Mouse (Mus musculus): ENCODE measurements around the gene Tram2. TPM values are rescaled to one million over a fixed set of nuclear protein-coding genes. Genes with fewer than 3 reads are reported as not detected.

The Tram2 gene
- polyA plus RNA-seq, 1 experiment: 6.7 TPM

DNA sequence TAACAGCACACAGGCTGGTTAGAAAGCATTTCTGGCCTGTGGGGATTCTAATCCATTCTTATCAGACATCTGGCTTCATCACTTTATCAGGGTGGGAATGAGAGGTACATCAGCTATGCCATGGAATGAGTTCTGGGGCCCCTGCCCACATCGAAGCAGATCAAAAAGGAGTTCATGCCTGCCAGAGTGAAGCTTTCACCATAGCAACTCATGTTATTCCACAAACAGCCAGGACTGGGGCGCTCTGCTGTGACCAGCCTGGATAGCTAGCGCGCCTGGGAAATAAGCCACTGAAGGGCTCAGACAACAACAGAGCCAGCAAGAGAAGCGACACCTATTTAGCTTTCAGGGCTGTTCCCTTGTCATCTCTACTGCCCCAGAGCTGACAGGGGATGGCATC lies 4.8 kb downstream of the Tram2 start:
- peaks cover 1% of the 10 kb centered on the region; the same call in 1 of the 2 replicates for H3K4me1 ChIP-seq (ENCODE audit: control insufficient read depth, insufficient read depth, low read length)
- no peak for TF ChIP-seq CTCF (IDR thresholded peaks at IDR 0.05; ENCODE audit: control insufficient read depth, insufficient read depth, low read length)
- no peak for TF ChIP-seq POLR2A (IDR thresholded peaks at IDR 0.05; ENCODE audit: borderline replicate concordance, control insufficient read depth, low read depth, low read length)
- H3K27ac ChIP-seq (ENCODE audit: control insufficient read depth, insufficient read depth, low read depth, low read length, poor library complexity): no peak overlapping the region
- no peak overlapping the region for H3K4me3 ChIP-seq (replicated peaks; ENCODE audit: control insufficient read depth, low read depth, low read length)
- WGBS: 89% methylated on average over 5 of the region's 5 CpGs

DNA sequence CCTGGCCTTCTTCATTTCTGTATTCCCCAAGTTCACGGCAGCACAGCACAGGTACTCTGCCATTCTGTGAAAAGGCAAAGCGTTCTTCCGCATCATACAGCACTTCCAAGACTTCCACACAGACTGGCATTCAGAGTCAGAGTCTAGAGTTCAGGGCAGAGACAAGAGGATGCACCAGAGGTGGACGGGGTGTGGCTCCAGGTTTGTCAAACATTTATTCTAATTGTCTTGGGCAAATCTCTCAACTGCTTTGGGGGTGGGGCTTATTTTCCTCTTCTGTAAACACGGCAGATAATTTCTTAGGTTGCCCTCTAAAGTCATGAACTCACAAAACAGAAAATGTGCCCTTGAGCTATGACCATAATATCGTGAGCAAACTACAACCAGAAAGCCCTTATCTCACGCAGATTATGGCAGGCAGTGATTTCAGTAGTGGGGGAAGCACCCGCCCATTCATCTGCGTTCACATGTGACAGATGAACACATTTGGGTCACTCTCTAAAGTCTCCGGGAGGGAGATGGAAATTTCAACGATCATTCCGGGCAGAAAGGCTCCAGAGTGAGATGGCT lies 6.1 kb downstream of the Tram2 start:
- TF ChIP-seq POLR2A (IDR thresholded peaks at IDR 0.05; ENCODE audit: borderline replicate concordance, control insufficient read depth, low read depth, low read length): no peak
- no peak for TF ChIP-seq CTCF (IDR thresholded peaks at IDR 0.05; ENCODE audit: control insufficient read depth, insufficient read depth, low read length)
- Histone ChIP-seq H3K4me3 (replicated peaks; ENCODE audit: control insufficient read depth, low read depth, low read length) (no peak overlapping the region), H3K27ac (ENCODE audit: control insufficient read depth, insufficient read depth, low read depth, low read length, poor library complexity) (no peak overlapping the region), H3K4me1 (ENCODE audit: control insufficient read depth, insufficient read depth, low read length) (peaks cover 1% of the 10 kb centered on the region; the same call in 1 of the 2 replicates)
- 83% methylated on average over 12 of the region's 12 CpGs for WGBS

DNA sequence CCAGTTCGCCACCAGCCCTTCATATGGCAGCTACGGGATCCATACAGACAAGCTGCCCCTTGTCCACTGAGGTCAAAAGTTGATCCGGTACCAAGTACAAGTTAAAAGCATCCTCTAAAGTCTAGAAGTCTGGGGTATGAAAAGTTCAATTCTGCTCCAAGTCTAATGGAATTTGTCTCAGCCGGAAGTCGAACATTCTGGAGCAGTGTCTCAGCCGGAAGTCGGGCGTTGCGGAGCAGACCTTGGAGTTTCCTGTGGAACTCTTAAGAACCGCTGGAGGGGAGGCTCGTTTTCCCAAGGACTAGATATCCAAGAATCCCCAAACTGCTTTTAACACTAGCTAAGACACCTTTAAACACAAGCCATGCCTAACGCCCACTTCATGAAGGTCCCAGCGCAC lies 8.4 kb downstream of the Tram2 start:
- TF ChIP-seq CTCF (IDR thresholded peaks at IDR 0.05; ENCODE audit: control insufficient read depth, insufficient read depth, low read length): no peak
- TF ChIP-seq POLR2A (IDR thresholded peaks at IDR 0.05; ENCODE audit: borderline replicate concordance, control insufficient read depth, low read depth, low read length): no peak
- WGBS: 88% methylated on average over 13 of the region's 13 CpGs
- Histone ChIP-seq H3K27ac (ENCODE audit: control insufficient read depth, insufficient read depth, low read depth, low read length, poor library complexity) (no peak overlapping the region), H3K4me3 (replicated peaks; ENCODE audit: control insufficient read depth, low read depth, low read length) (no peak overlapping the region), H3K4me1 (ENCODE audit: control insufficient read depth, insufficient read depth, low read length) (no peaks in the 10 kb centered on the region)

DNA sequence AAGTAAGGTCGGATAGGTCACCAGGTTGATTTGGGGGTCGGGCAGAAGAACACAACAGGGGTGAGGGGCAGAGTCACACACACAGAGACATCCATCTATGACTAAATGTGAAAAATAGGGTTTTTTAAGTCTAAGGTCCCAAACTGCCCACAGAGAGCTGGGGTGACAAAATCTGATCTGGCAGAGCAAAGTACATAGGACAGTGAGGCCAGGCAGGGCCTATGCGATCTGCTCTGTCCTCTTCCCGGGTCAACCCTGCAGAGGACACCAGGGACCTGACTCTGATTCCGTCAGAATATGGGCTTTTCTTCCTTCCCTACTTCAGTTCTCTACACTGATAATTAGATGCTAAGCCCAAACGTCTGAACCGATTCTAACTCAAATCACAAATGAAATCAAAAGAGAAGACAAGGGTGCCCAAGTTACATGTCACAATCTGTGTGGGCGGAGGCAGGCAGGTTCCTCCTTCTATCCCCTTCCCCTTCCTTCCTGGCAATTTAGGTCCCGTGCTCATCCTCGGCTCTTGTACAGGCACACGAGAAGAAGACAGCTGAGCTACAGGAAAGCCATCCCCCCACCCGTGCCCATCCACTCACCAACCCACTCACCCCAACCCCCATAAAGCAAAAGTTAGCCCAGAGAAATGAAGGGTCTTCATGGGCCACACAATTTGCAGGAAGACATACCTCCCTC lies 9.1 kb downstream of the Tram2 start:
- no peak for TF ChIP-seq POLR2A (IDR thresholded peaks at IDR 0.05; ENCODE audit: borderline replicate concordance, control insufficient read depth, low read depth, low read length)
- TF ChIP-seq CTCF (IDR thresholded peaks at IDR 0.05; ENCODE audit: control insufficient read depth, insufficient read depth, low read length): no peak
- WGBS: 39% methylated on average over 12 of the region's 12 CpGs
- no peak overlapping the region for H3K27ac ChIP-seq (ENCODE audit: control insufficient read depth, insufficient read depth, low read depth, low read length, poor library complexity)
- no peaks in the 10 kb centered on the region for H3K4me1 ChIP-seq (ENCODE audit: control insufficient read depth, insufficient read depth, low read length)
- no peak overlapping the region for H3K4me3 ChIP-seq (replicated peaks; ENCODE audit: control insufficient read depth, low read depth, low read length)

DNA sequence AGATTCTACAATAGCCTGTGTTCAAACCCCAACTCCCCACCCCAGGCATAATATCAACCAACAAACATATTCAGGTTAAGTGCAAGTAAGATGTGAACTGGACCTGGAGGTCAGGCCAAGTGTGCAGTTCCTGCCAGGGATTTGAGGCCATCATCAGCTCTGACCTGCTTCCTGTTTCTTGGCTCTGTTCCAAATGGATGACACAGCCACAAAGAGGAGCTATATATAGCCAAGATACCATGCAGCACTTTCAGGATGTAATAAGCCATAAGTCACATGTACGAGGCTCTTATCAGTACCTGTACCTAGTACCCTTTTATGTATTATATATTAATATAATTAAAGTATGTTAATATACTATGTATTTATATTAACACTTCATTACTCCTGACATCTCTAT lies 10.5 kb downstream of the Tram2 start:
- 34% methylated on average over 1 of the region's 1 CpGs for WGBS
- TF ChIP-seq POLR2A (IDR thresholded peaks at IDR 0.05; ENCODE audit: borderline replicate concordance, control insufficient read depth, low read depth, low read length) (no peak), CTCF (IDR thresholded peaks at IDR 0.05; ENCODE audit: control insufficient read depth, insufficient read depth, low read length) (no peak)
- H3K27ac ChIP-seq (ENCODE audit: control insufficient read depth, insufficient read depth, low read depth, low read length, poor library complexity): no peak overlapping the region
- no peaks in the 10 kb centered on the region for H3K4me1 ChIP-seq (ENCODE audit: control insufficient read depth, insufficient read depth, low read length)
- no peak overlapping the region for H3K4me3 ChIP-seq (replicated peaks; ENCODE audit: control insufficient read depth, low read depth, low read length)

DNA sequence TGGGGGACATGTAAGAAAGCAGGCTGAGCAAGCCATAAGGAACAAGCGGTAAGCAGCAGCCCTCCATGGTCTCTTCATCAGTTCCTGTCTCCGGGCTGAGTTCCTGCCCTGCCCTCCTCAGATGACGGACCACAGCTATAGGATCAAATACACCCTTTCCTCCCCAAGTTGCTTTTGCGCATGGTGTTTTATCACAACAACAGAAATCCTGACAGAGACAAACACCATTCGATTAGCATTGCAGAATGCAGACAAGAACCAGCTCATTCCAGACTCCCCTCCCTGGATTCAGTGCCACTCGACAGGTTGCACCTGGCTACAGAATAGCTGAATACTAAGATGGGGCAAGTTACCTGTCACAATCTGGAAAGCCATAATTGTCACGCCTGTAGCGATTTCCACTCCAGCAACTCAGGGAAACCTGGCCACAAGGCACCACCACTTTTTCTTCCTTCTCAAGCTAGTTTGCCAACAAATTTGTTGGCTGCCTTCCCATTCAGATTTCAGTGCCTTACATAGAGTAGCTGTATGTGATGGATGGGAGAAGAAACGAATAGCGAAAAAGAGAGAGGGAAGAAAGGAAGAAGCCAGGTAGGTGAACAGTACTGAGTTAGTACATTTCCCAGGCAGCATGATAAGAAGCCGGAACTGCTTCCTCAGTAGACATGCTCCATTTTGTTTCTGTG lies 11.3 kb downstream of the Tram2 start:
- Histone ChIP-seq H3K27ac (ENCODE audit: control insufficient read depth, insufficient read depth, low read depth, low read length, poor library complexity) (no peak overlapping the region), H3K4me3 (replicated peaks; ENCODE audit: control insufficient read depth, low read depth, low read length) (no peak overlapping the region), H3K4me1 (ENCODE audit: control insufficient read depth, insufficient read depth, low read length) (no peaks in the 10 kb centered on the region)
- 87% methylated on average over 11 of the region's 11 CpGs for WGBS
- TF ChIP-seq CTCF (IDR thresholded peaks at IDR 0.05; ENCODE audit: control insufficient read depth, insufficient read depth, low read length) (no peak), POLR2A (IDR thresholded peaks at IDR 0.05; ENCODE audit: borderline replicate concordance, control insufficient read depth, low read depth, low read length) (no peak)

DNA sequence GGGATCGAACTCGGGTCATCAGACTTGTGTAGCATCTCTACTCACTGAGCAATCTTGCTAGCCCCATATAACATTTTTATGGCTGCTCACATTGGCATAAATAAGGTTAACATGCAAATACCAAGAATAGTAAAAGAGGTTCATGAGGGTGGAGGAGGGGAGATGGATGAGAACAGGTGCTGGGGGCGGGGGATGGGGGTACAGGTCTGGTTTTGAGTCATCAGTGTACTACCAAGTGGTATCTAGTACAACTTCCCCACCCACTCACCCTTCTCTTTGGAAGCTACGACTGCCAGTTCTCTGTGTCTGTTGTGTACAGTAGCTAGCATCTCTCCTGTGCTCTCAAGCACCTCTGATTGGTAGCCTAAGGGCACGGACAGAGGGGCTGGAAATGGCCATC lies 14.9 kb downstream of the Tram2 start:
- no peak overlapping the region for H3K4me3 ChIP-seq (replicated peaks; ENCODE audit: control insufficient read depth, low read depth, low read length)
- WGBS: 80% methylated on average over 5 of the region's 5 CpGs
- TF ChIP-seq POLR2A (IDR thresholded peaks at IDR 0.05; ENCODE audit: borderline replicate concordance, control insufficient read depth, low read depth, low read length) (no peak), CTCF (IDR thresholded peaks at IDR 0.05; ENCODE audit: control insufficient read depth, insufficient read depth, low read length) (no peak)
- no peaks in the 10 kb centered on the region for H3K4me1 ChIP-seq (ENCODE audit: control insufficient read depth, insufficient read depth, low read length)
- no peak overlapping the region for H3K27ac ChIP-seq (ENCODE audit: control insufficient read depth, insufficient read depth, low read depth, low read length, poor library complexity)

DNA sequence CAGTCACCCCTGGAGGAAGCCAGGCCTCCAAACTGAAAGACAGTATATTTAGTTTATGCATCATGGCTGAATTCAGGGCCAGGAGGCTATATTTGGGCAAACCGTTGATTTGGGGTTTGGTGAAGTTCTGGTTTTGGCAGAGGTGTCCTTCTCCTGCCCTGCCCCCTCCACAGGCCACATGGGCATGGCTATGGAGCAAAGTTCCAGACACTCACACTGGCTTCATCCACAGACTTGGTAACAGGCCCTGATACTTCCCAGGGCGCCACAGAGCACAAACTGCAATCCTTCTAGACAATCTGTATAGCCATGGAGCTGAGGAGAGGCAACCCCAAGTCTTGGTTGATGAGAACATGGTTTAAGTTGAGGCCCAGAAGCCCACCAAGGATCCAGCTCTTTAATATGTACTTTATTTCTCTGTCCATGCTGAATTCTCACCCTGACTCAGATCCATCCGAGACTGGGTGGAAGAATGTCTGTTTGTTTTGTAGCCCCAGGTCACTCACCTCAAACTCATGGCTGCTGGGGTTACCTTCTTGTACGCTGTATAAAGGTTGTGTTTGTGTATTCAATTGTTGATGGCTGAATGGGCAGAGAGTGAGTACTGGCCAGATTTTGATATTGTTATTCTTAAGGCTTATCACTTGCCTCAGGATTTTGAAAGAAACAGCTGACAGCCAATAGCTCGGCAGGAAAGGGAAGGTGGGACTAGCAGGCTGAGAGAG lies 19.5 kb downstream of the Tram2 start:
- TF ChIP-seq POLR2A (IDR thresholded peaks at IDR 0.05; ENCODE audit: borderline replicate concordance, control insufficient read depth, low read depth, low read length): no peak
- TF ChIP-seq CTCF (IDR thresholded peaks at IDR 0.05; ENCODE audit: control insufficient read depth, insufficient read depth, low read length): no peak
- H3K27ac ChIP-seq (ENCODE audit: control insufficient read depth, insufficient read depth, low read depth, low read length, poor library complexity): no peak overlapping the region
- H3K4me1 ChIP-seq (ENCODE audit: control insufficient read depth, insufficient read depth, low read length): no peaks in the 10 kb centered on the region
- WGBS: 71% methylated on average over 5 of the region's 5 CpGs
- no peak overlapping the region for H3K4me3 ChIP-seq (replicated peaks; ENCODE audit: control insufficient read depth, low read depth, low read length)

Measured in bone marrow, adult 2 months (tissue).